Mouse (Mus musculus) heart, embryonic 13.5 days (tissue): Measurements from ENCODE around the gene Olfr456. TPM values are rescaled to one million over a fixed set of nuclear protein-coding genes. Genes with fewer than 3 reads are reported as not detected.
"Not testable (repeated sequence)": the region's sequence is repeated elsewhere in the genome, so short reads cannot be mapped to it uniquely, and the experiment has no call there.

Source experiments
- ATAC-seq: fragments of 200-750 bp; cut with Nextera tagmentation; 2 replicates; pipeline ENCODE4 v1.8.0; 2017; ENCODE audit warnings: moderate TSS enrichment; ENCODE audit not compliant: insufficient number of reproducible peaks, low FRiP score, low TSS enrichment; ENCODE audit errors: extremely low read depth
- H3K27ac ChIP-seq: fragments of 300-500 bp; sonication (generic); replicated peaks from 2 replicates; pipeline ENCODE4 v1.5.1; 2015; ENCODE audit warnings: moderate library complexity, mild to moderate bottlenecking, inconsistent platforms
- H3K27me3 ChIP-seq: fragments of 300-500 bp; sonication (generic); replicated peaks from 2 replicates; pipeline ENCODE4 v1.6.1; 2015; ENCODE audit warnings: mild to moderate bottlenecking, inconsistent platforms
- H3K36me3 ChIP-seq: fragments of 300-500 bp; sonication (generic); 2 replicates; pipeline ENCODE4 v1.6.1; 2015; ENCODE audit warnings: mild to moderate bottlenecking, inconsistent platforms
- H3K4me1 ChIP-seq: fragments of 300-500 bp; sonication (generic); 2 replicates; pipeline ENCODE4 v1.6.1; 2015; ENCODE audit warnings: inconsistent platforms
- H3K4me2 ChIP-seq: fragments of 300-500 bp; sonication (generic); 2 replicates; pipeline ENCODE4 v1.6.1; 2015; ENCODE audit warnings: inconsistent platforms, mild to moderate bottlenecking, moderate library complexity
- H3K4me3 ChIP-seq: fragments of 300-500 bp; sonication (generic); 2 replicates; pipeline ENCODE4 v1.5.1; 2015; ENCODE audit warnings: moderate library complexity, mild to moderate bottlenecking, inconsistent platforms
- H3K9ac ChIP-seq: fragments of 300-500 bp; sonication (generic); 2 replicates; pipeline ENCODE4 v1.6.1; 2015; ENCODE audit warnings: inconsistent platforms, mild to moderate bottlenecking, moderate library complexity
- H3K9me3 ChIP-seq: fragments of 300-500 bp; sonication (generic); 2 replicates; pipeline ENCODE4 v1.6.1; 2016; ENCODE audit warnings: inconsistent platforms
- WGBS: fragments of 180-500 bp; shearing (Covaris S2); methylation state at CpG from one replicate; pipeline ENCODE4 v1.1.7; 2015; ENCODE audit warnings: mixed read lengths; 5-methylcytosine and 5-hydroxymethylcytosine counted together
- polyA plus RNA-seq: library from polyadenylated mRNA; unstranded; fragments of >200 nt; fragmentation: Nextera tagmentation; extraction: Ambion mirVana; gene quantifications from 2 replicates; pipeline ENCODE4 v1.2.1, GENCODE M21; 2015

Olfr456 gene
- polyA plus RNA-seq = not detected in 2 replicates

GRCm38 (mm10) chr6:42487114-42487513 lies at the start of gene Olfr456:
Gene Olfr456 (minus strand): TSS chr6:42487214.
- Histone ChIP-seq H3K4me1 (no peaks in the 10 kb centered on the region), H3K27me3 (no peaks in the 10 kb centered on the region), H3K36me3 (no peaks in the 10 kb centered on the region), H3K4me2 (no peak within 1 kb of the TSS), H3K4me3 (no peak within 1 kb of the TSS), H3K9me3 (no peaks in the 10 kb centered on the region), H3K27ac (no peak within 1 kb of the TSS), H3K9ac (no peak within 1 kb of the TSS)
- WGBS = 48% methylated on average over 1 of the region's 1 CpGs
- no peak for ATAC-seq

- Histone ChIP-seq H3K4me3 (no peak overlapping the region), H3K4me1 (no peaks in the 10 kb centered on the region), H3K27me3 (no peaks in the 10 kb centered on the region), H3K9me3 (no peaks in the 10 kb centered on the region), H3K27ac (no peak overlapping the region), H3K9ac (no peak overlapping the region), H3K36me3 (no peaks in the 10 kb centered on the region), H3K4me2 (no peak overlapping the region)
- 41% methylated on average over 1 of the region's 1 CpGs for WGBS
- no peak for ATAC-seq
Measured at GRCm38 (mm10) chr6:42513461-42513860, 26.4 kb upstream of the Olfr456 start.

GRCm38 (mm10) chr6:42509311-42509710 lies 22.3 kb upstream of the Olfr456 start:
- Histone ChIP-seq H3K4me3 (no peak overlapping the region), H3K9ac (no peak overlapping the region), H3K9me3 (no peaks in the 10 kb centered on the region), H3K27ac (no peak overlapping the region), H3K4me1 (no peaks in the 10 kb centered on the region), H3K36me3 (no peaks in the 10 kb centered on the region), H3K27me3 (no peaks in the 10 kb centered on the region), H3K4me2 (no peak overlapping the region)
- ATAC-seq = no peak

DNA sequence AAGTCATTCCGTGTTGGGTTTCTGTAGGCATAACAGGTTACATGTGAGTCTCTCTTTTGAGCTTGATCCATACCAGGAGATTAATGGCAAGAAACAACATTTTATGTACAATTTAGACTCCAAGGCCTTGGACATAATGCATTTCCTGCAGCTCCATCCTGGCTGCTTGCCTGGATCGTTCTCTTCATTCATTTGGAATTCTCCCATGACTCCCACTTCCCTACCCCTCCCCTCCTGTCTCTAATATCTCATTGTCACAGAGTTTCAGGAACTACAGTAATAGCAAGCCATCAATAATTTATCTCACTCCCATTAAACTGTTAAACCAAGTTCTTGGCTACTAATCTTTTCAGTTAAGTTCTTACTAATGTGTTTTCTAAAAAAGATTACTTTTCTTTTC lies 16.5 kb upstream of the Olfr456 start:
- Histone ChIP-seq H3K4me3 (no peak overlapping the region), H3K27me3 (no peaks in the 10 kb centered on the region), H3K4me1 (no peaks in the 10 kb centered on the region), H3K27ac (no peak overlapping the region), H3K36me3 (no peaks in the 10 kb centered on the region), H3K9ac (no peak overlapping the region), H3K4me2 (no peak overlapping the region), H3K9me3 (no peaks in the 10 kb centered on the region)
- WGBS = 77% methylated on average over 2 of the region's 2 CpGs
- ATAC-seq = no peak

- Histone ChIP-seq H3K9me3 (no peaks in the 10 kb centered on the region), H3K4me2 (no peak overlapping the region), H3K27me3 (no peaks in the 10 kb centered on the region), H3K4me1 (no peaks in the 10 kb centered on the region), H3K36me3 (no peaks in the 10 kb centered on the region), H3K4me3 (no peak overlapping the region), H3K9ac (no peak overlapping the region), H3K27ac (no peak overlapping the region)
- ATAC-seq = no peak
- whole genome bisulfite sequencing = 43% methylated on average over 1 of the region's 1 CpGs
Measured at GRCm38 (mm10) chr6:42489731-42490130, 2.7 kb upstream of the Olfr456 start.

- no peak for ATAC-seq
- H3K4me2 ChIP-seq = no peak overlapping the region
Measured at GRCm38 (mm10) chr6:42484633-42485032, 2.4 kb downstream of the Olfr456 start.

DNA sequence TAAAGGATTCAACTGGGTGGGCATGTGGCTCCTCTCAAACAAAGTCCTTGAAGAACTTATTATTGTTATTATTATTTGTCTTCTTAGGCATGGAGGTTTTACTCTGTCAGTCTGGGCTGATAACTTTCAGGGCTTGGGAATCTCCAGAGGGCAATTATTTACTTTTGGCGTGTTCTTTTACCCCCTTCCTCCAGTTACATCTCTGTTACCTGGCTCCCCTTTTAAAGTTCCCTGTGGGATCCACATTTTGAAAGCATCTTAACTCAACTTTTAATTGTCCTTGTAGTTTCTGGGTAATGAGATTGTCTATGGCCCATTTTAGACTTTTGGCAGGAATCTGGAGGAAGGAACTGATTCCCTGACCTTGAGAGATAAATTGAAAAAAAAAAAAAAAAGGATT lies 10.8 kb downstream of the Olfr456 start, which contains the start of gene Olfr457:
TSS of gene Olfr457 (minus strand) at position 101 of the 400 bp plus-strand sequence.
- ATAC-seq = no peak
- no peak within 1 kb of the TSS for H3K4me2 ChIP-seq
- no peak within 1 kb of the TSS for H3K4me3 ChIP-seq
- WGBS = 67% methylated on average over 1 of the region's 1 CpGs
- no peaks in the 10 kb centered on the region for H3K27me3 ChIP-seq
- no peaks in the 10 kb centered on the region for H3K36me3 ChIP-seq
- no peaks in the 10 kb centered on the region for H3K9me3 ChIP-seq
- no peak within 1 kb of the TSS for H3K27ac ChIP-seq
- H3K4me1 ChIP-seq = no peaks in the 10 kb centered on the region
- H3K9ac ChIP-seq = no peak within 1 kb of the TSS

More at GRCm38 (mm10) chr6:42484633-42485032, 2.4 kb downstream of the Olfr456 start:
- Histone ChIP-seq H3K9me3 (no peaks in the 10 kb centered on the region), H3K27ac (no peak overlapping the region), H3K36me3 (no peaks in the 10 kb centered on the region), H3K4me3 (no peak overlapping the region), H3K27me3 (no peaks in the 10 kb centered on the region), H3K4me1 (no peaks in the 10 kb centered on the region), H3K9ac (no peak overlapping the region)

DNA sequence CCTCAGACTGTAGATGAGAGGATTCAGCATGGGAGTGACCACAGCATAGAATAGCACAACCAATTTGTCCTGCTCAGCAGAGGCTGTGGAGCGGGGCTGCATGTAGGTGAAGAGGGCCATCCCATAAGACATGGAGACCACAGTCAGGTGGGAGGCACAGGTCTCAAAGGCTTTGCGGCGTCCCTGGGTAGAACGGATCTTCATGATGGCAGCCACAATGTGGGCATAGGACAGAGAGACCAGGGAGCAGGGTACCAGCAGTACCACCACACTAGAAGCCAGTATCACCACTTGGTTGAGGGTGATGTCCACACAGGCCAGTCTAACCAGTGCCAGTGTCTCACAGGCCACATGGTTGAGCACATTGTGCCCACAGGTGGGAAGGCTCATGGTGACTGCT lies 15.7 kb downstream of the Olfr456 start:
- not testable (repeated sequence) for H3K27ac ChIP-seq, H3K36me3 ChIP-seq, H3K4me3 ChIP-seq, H3K27me3 ChIP-seq, H3K9ac ChIP-seq, H3K4me1 ChIP-seq, ATAC-seq, H3K4me2 ChIP-seq, H3K9me3 ChIP-seq
- 84% methylated on average over 4 of the region's 4 CpGs for WGBS

DNA sequence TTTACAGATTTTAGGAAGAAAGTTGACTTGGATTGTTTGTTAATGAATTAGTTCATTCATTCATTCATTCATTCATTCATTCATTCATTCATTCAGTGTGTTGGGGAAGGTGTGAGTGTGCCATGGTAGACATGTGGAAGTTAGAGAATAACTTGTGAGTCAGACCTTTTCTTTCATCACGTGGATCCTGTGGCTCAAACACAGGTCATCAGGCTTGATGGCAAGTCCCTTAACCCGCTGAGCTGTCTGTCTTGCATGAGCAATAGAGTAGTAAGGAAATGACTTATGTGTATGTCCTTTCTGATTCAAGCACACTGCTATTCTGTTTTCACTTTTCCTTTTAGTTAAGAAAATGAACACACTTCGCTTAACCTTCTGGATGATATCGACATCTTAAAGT lies 16.5 kb downstream of the Olfr456 start:
- ATAC-seq = no peak
- H3K9me3 ChIP-seq = no peaks in the 10 kb centered on the region
- WGBS = 80% methylated on average over 4 of the region's 4 CpGs
- H3K9ac ChIP-seq = no peak overlapping the region
- H3K36me3 ChIP-seq = no peaks in the 10 kb centered on the region
- H3K4me3 ChIP-seq = no peak overlapping the region
- H3K27me3 ChIP-seq = no peaks in the 10 kb centered on the region
- no peak overlapping the region for H3K27ac ChIP-seq
- no peaks in the 10 kb centered on the region for H3K4me1 ChIP-seq
- no peak overlapping the region for H3K4me2 ChIP-seq

- no peaks in the 10 kb centered on the region for H3K4me1 ChIP-seq
- no peak within 1 kb of the TSS for H3K4me2 ChIP-seq
- 39% methylated on average over 1 of the region's 1 CpGs for whole genome bisulfite sequencing
- H3K9me3 ChIP-seq = no peaks in the 10 kb centered on the region
- H3K36me3 ChIP-seq = no peaks in the 10 kb centered on the region
- H3K27ac ChIP-seq = no peak within 1 kb of the TSS
- no peak within 1 kb of the TSS for H3K9ac ChIP-seq
- ATAC-seq = no peak
- H3K4me3 ChIP-seq = no peak within 1 kb of the TSS
- H3K27me3 ChIP-seq = no peaks in the 10 kb centered on the region
Measured at GRCm38 (mm10) chr6:42465096-42465495, 21.9 kb downstream of the Olfr456 start, which contains the start of gene Olfr458. Gene Olfr458 (minus strand): TSS chr6:42465196.

- H3K27me3 ChIP-seq = no peaks in the 10 kb centered on the region
- ATAC-seq = no peak
- 76% methylated on average over 2 of the region's 2 CpGs for WGBS
Measured at GRCm38 (mm10) chr6:42447381-42447780, 39.6 kb downstream of the Olfr456 start.

DNA sequence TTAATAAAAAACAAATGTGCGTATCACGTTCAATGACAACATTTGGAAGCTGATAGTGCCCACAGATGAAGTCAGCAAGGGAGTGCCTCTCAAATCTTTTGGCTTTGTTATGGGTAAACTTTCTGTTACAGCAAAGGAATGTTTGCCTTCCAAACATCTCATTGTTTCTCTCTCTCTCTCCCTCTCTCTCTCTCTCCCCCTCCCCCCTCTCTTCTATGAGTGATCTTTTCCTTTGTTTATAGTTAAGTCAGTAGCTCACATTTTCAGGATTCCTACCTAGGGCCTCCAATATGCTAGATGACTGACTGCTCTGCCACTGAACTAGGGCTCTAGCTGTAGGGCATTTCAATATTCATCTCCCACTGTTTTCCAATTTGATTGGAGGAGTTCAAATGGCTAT lies 42.5 kb downstream of the Olfr456 start:
- no peaks in the 10 kb centered on the region for H3K36me3 ChIP-seq
- H3K27me3 ChIP-seq = no peaks in the 10 kb centered on the region
- WGBS = 69% methylated on average over 2 of the region's 2 CpGs
- no peak overlapping the region for H3K4me2 ChIP-seq
- no peaks in the 10 kb centered on the region for H3K9me3 ChIP-seq
- no peak overlapping the region for H3K27ac ChIP-seq
- H3K4me1 ChIP-seq = no peaks in the 10 kb centered on the region
- H3K4me3 ChIP-seq = no peak overlapping the region
- H3K9ac ChIP-seq = no peak overlapping the region
- ATAC-seq = no peak

More at GRCm38 (mm10) chr6:42447381-42447780, 39.6 kb downstream of the Olfr456 start:
- Histone ChIP-seq H3K9me3 (no peaks in the 10 kb centered on the region), H3K9ac (no peak overlapping the region), H3K36me3 (no peaks in the 10 kb centered on the region), H3K4me1 (no peaks in the 10 kb centered on the region), H3K4me3 (no peak overlapping the region), H3K4me2 (no peak overlapping the region), H3K27ac (no peak overlapping the region)
